19 mouse cellular contexts compared by ENCODE assay signal in the genomic region with DNA sequence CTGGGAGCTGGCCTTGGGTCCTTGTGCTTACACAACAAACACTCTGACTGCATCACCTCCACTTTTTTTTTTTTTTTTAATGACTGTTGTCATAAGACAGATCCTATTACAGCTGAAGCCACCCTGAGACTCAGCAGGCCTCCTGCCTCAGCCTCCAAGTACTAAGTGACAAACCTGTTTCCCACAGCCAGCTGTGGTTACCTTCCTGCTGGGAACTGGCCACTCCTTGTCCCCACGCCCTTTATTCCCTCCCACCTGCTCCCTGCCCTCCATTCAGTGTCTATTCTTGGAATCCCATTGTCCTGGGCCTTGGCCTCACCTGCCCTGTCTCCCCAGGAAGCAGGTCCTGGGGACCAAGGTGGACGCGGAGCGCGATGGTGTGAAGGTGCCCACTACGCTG. TPM values are rescaled to one million over a fixed set of nuclear protein-coding genes. Genes with fewer than 3 reads are reported as not detected.
"Had no signal": no experiment of that assay in that cellular context is flagged by ENCODE, and none has a peak within 500 bp of the region (broad histone marks: within the 10 kb centered on the region; RNA-seq: fewer than 3 reads in every experiment).

No protein-coding gene starts in this region.

- DNase-seq: kidney, postnatal 25 days; lung, embryonic 14.5 days; lung, postnatal 10 days; lung, postnatal 4 days; midbrain, embryonic 14.5 days; right cerebral cortex, postnatal 14 days; thymus, adult 2 months; thymus, postnatal 25 days had no signal

- H3K4me3 ChIP-seq: limb, embryonic 15.5 days; liver, embryonic 12.5 days; midbrain, embryonic 10.5 days; myocyte; neural tube, embryonic 15.5 days; stomach, embryonic 15.5 days had no signal

- H3K4me2 ChIP-seq: limb, embryonic 15.5 days; liver, embryonic 12.5 days; lung, embryonic 14.5 days; neural tube, embryonic 15.5 days; stomach, embryonic 15.5 days had no signal

- H3K27me3 ChIP-seq: limb, embryonic 15.5 days; liver, embryonic 12.5 days; neural tube, embryonic 15.5 days; stomach, embryonic 15.5 days had no signal

- H3K9ac ChIP-seq: limb, embryonic 15.5 days; liver, embryonic 12.5 days; lung, embryonic 14.5 days; neural tube, embryonic 15.5 days; stomach, embryonic 15.5 days had no signal

- H3K9me3 ChIP-seq: limb, embryonic 15.5 days; neural tube, embryonic 15.5 days; stomach, embryonic 15.5 days had no signal

- ATAC-seq: liver, embryonic 12.5 days had no signal

- H3K27ac ChIP-seq: limb, embryonic 15.5 days; liver, embryonic 12.5 days; midbrain, embryonic 10.5 days; neural tube, embryonic 15.5 days; stomach, embryonic 15.5 days had no signal

RNA-seq across cellular contexts. Expression of gene Madcam1, which starts 23.2 kb away (rescaled TPM):
- total RNA-seq: layer of hippocampus, postnatal 25 days; left cerebral cortex, postnatal 25 days; megakaryocyte, adult 5-6 weeks had no signal
- polyA plus RNA-seq: myocyte; testis, adult 2 months; urinary bladder, adult 2 months had no signal
